Mouse (Mus musculus): ENCODE results near the gene Dirc2.

DNA sequence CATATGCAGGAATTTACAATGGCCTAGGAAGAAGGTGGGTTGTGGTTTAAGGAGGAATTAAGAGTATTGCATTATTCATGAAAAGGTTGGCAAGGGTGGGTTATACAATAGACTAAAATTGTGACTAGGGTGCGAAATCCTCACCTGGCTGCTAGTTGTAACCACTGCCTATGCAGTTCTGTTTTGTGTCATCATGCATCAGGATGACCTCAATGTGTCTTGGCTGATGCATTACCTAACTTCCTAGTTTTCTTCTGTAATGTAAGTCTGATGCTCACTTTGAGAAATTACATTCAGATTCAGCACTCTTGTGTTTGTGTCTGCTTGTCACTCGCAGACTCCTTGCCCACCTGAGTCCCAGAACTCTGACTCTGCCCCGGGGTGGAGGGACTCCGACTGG is 17.3 kb downstream of the Dirc2 start:
- TF ChIP-seq ZNF384 (IDR thresholded peaks at IDR 0.05; ENCODE audit: low read depth, low read length) = no peak
- TF ChIP-seq MAFK (IDR thresholded peaks at IDR 0.05; ENCODE audit: insufficient read depth, low read depth, low read length) = no peak
- no peak for TF ChIP-seq HCFC1 (IDR thresholded peaks at IDR 0.05; ENCODE audit: borderline replicate concordance, insufficient read depth, low read length)
- TF ChIP-seq ZC3H11A (IDR thresholded peaks at IDR 0.05; ENCODE audit: borderline replicate concordance, low read depth, low read length) = no peak
- no peak for TF ChIP-seq CHD2 (IDR thresholded peaks at IDR 0.05; ENCODE audit: low read depth, low read length)

Measured in ES-E14 (cell line).